Mouse (Mus musculus) heart, embryonic 15.5 days (tissue): ENCODE data around the gene Kbtbd13. TPM values are rescaled to one million over a fixed set of nuclear protein-coding genes. Genes with fewer than 3 reads are reported as not detected.

ENCODE experiments used
- ATAC-seq: fragments of 200-750 bp; cut with Nextera tagmentation; replicated peaks from 2 replicates; pipeline ENCODE4 v1.8.0; 2017; ENCODE audit warnings: low read depth, moderate TSS enrichment; ENCODE audit not compliant: insufficient number of reproducible peaks, insufficient read depth, low FRiP score
- H3K27ac ChIP-seq: fragments of 300-500 bp; sonication (generic); 2 replicates; pipeline ENCODE4 v1.5.1; 2015; ENCODE audit warnings: mild to moderate bottlenecking, inconsistent platforms
- H3K27me3 ChIP-seq: fragments of 300-500 bp; sonication (generic); 2 replicates; pipeline ENCODE4 v1.6.1; 2015; ENCODE audit warnings: inconsistent platforms
- H3K36me3 ChIP-seq: fragments of 300-500 bp; sonication (generic); 2 replicates; pipeline ENCODE4 v1.6.1; 2015; ENCODE audit warnings: mild to moderate bottlenecking, inconsistent platforms
- H3K4me1 ChIP-seq: fragments of 300-500 bp; sonication (generic); replicated peaks from 2 replicates; pipeline ENCODE4 v1.6.1; 2015; ENCODE audit warnings: inconsistent platforms
- H3K4me2 ChIP-seq: fragments of 300-500 bp; sonication (generic); 2 replicates; pipeline ENCODE4 v1.6.1; 2015; ENCODE audit warnings: inconsistent platforms, mild to moderate bottlenecking, moderate library complexity
- H3K4me3 ChIP-seq: fragments of 300-500 bp; sonication (generic); 2 replicates; pipeline ENCODE4 v1.5.1; 2015; ENCODE audit warnings: mild to moderate bottlenecking, inconsistent platforms
- H3K9ac ChIP-seq: fragments of 300-500 bp; sonication (generic); 2 replicates; pipeline ENCODE4 v1.6.1; 2015; ENCODE audit warnings: mild to moderate bottlenecking, inconsistent platforms
- H3K9me3 ChIP-seq: fragments of 300-500 bp; sonication (generic); replicated peaks from 2 replicates; pipeline ENCODE4 v1.6.1; 2016; ENCODE audit warnings: inconsistent platforms
- WGBS: fragments of 180-500 bp; shearing (Covaris S2); methylation state at CpG from one replicate; pipeline ENCODE4 v1.1.7; 2015; ENCODE audit warnings: mixed read lengths; 5-methylcytosine and 5-hydroxymethylcytosine counted together
- polyA plus RNA-seq: library from polyadenylated mRNA; unstranded; fragments of >200 nt; fragmentation: Nextera tagmentation; extraction: Ambion mirVana; gene quantifications from 2 replicates; pipeline ENCODE4 v1.2.1, GENCODE M21; 2015

Kbtbd13 gene
- polyA plus RNA-seq, 1 experiment from 2014 or later: 1.00 TPM

DNA sequence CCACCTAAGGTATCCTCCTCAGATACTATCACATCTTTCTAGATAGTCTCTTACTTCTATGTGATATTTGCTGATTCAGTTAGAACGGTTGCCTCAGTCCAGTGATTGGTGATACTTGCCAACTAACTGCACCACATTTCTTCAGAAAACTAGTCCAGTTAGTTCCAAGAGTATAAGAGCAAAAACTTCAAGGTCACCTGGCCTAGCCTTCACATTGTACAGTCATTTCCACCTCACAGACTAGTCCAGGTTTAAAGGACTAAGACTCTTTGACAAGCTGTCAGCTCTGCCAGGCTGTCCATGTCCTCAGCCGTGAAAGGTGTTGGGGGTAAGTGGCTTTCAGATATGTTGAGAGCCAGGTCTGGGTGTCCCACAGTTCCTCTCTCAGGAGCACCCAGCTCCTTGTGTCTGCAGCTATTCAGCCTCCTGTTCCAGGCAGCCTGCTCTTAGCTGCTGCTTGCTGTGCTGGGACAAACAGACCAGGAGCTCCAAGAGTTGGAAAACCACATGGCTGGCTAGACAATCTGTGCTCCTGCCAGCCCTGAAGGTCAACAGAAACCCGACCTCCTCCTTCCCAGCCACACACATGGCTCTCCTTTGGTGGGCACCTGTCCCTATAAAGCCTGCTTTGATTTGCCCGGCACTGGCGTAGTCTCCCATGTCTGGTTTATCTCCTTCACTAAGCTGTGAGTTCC lies 16.8 kb downstream of the Kbtbd13 start:
- no peaks in the 10 kb centered on the region for H3K9me3 ChIP-seq
- H3K9ac ChIP-seq: no peak overlapping the region
- no peak overlapping the region for H3K27ac ChIP-seq
- no peaks in the 10 kb centered on the region for H3K27me3 ChIP-seq
- no peak for ATAC-seq
- no peak overlapping the region for H3K4me3 ChIP-seq
- no peaks in the 10 kb centered on the region for H3K36me3 ChIP-seq
- H3K4me2 ChIP-seq: no peak overlapping the region
- no peaks in the 10 kb centered on the region for H3K4me1 ChIP-seq
- 64% methylated on average over 5 of the region's 5 CpGs for WGBS

DNA sequence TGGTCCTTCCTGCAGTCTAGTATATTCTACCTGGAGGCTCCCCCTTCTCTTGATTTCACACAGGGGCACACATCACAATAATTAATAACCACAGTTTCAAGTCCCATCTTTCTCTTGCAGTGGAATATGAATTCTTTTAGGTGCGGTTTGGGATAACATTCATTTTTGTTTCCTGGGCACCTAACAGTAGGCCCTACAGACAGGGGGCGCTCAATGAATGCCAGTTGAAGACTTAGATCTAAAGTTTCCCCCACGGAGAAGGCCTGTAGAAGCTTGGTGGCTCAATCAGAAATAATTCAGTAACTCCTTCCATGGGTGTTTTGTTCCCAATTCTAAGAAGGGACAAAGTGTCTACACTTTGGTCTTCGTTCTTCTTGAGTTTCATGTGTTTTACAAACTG lies 19.0 kb downstream of the Kbtbd13 start:
- 65% methylated on average over 4 of the region's 4 CpGs for WGBS

DNA sequence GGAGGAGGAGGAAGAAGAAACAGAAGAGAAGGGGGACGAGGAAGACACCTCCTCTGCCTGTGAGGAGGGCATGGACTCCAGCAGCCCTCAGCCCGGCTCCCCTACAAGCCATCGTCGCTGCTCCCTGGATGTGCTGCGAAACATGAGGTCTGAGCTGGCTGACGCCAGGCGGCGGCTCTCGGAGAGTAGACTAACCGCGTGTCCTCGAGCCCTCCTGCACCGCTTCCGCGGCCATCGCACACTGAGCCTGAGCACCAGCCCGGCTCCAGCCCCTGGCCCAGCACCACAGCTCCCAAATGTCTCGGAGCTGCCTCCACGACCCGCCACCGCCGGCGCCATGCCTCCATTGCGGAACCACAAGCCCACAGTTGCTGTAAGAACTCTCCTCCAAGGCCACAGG lies 19.7 kb downstream of the Kbtbd13 start:
- no peak overlapping the region for H3K4me2 ChIP-seq
- no peak overlapping the region for H3K4me3 ChIP-seq
- H3K27ac ChIP-seq: no peak overlapping the region
- no peak overlapping the region for H3K9ac ChIP-seq
- no peaks in the 10 kb centered on the region for H3K4me1 ChIP-seq
- ATAC-seq: no peak
- H3K9me3 ChIP-seq: no peaks in the 10 kb centered on the region
- 77% methylated on average over 24 of the region's 24 CpGs for WGBS
- no peaks in the 10 kb centered on the region for H3K27me3 ChIP-seq
- no peaks in the 10 kb centered on the region for H3K36me3 ChIP-seq

More for the DNA sequence above, 19.0 kb downstream of the Kbtbd13 start:
- Histone ChIP-seq H3K27me3 (no peaks in the 10 kb centered on the region), H3K9me3 (no peaks in the 10 kb centered on the region), H3K4me2 (no peak overlapping the region), H3K4me1 (no peaks in the 10 kb centered on the region), H3K36me3 (no peaks in the 10 kb centered on the region), H3K4me3 (no peak overlapping the region), H3K9ac (no peak overlapping the region), H3K27ac (no peak overlapping the region)
- ATAC-seq: no peak

DNA sequence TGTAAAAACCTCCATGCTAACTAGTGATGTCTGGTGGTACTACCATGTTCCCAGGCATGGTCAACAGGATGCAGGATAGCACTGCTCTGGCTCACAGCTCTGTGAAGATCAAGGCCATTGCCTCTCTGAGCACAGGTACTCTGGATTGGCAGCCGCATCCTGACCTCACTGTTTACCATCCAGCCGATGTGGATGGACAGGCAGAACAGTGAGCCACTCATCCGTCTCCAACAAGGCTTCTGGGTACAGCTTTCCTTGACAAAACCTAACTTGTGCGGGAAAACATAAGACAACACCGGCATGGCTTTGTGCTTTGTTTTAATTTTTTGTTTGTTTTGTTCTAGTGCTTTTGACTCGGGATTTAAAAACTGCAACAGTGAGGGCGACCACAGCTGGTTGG lies 25.7 kb downstream of the Kbtbd13 start:
- H3K4me2 ChIP-seq: no peak overlapping the region
- ATAC-seq: no peak
- WGBS: 81% methylated on average over 7 of the region's 7 CpGs
- H3K4me1 ChIP-seq: peaks cover 8% of the 10 kb centered on the region
- no peak overlapping the region for H3K9ac ChIP-seq
- no peak overlapping the region for H3K4me3 ChIP-seq
- no peak overlapping the region for H3K27ac ChIP-seq
- H3K9me3 ChIP-seq: no peaks in the 10 kb centered on the region
- no peaks in the 10 kb centered on the region for H3K27me3 ChIP-seq
- H3K36me3 ChIP-seq: peaks cover 7% of the 10 kb centered on the region; the same call in 1 of the 2 replicates

DNA sequence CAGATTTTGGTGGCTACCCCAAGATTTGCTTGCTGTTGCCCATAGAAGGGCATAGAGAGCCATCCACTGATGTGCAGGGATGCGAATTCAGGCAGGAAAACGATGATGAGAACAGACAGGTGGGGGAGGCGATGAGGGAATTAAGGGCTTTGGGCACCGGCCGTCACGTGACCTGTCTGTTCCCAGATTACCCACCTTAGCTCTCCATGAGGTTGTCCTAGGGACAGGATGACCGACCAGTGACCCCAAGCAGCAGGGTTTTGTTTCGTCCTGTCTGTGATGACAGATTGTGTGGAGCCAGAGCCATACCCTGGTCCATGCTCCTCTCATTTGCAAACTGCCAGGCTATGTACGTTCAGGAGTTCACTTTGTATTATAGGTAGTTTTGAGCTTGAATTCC lies 27.8 kb downstream of the Kbtbd13 start:
- H3K9me3 ChIP-seq: no peaks in the 10 kb centered on the region
- no peak overlapping the region for H3K9ac ChIP-seq
- no peak overlapping the region for H3K4me3 ChIP-seq
- peaks cover 13% of the 10 kb centered on the region for H3K4me1 ChIP-seq
- no peak overlapping the region for H3K27ac ChIP-seq
- 0 out of 2 replicates have a peak, but pooled peaks have one; percentile 35 for ATAC-seq
- 34% methylated on average over 9 of the region's 9 CpGs for WGBS
- no peaks in the 10 kb centered on the region for H3K27me3 ChIP-seq
- no peak overlapping the region for H3K4me2 ChIP-seq
- peaks cover 16% of the 10 kb centered on the region for H3K36me3 ChIP-seq

DNA sequence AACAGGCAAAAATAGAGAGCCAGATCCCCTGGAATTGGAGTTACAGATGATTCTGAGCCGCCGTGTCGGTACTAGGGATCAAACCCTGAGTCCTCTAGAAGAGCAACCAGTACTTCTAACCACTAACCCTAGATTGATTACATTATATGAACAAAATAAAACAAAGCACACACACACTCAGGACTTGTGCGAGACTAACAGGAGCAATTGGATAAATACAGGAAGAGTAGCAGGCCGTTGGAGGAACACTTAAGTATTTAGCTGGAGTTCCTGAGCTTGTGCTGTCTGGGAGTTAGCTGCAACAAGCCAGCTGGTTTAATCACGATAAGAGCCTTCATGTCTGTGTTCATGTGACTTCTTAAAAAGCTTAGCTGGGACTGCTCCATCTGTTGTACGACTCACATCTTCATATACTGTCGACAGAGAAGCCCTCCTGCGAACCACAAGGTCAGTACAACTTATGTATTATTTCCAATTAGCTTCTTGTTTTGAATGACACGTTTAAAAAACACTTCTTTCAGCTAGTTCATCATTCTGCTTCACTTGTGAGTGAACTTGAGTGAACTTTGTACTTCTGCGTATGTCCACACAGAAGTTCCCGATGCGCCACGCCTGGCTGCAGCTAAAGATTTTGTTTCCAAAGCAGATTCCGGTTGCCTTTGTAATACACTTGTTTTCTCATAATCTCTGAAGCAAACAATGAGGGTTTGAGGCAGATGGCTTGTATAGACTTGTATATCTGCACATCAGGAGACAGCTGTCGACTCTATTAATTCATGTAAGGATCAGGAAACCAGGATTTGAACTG lies 30.6 kb downstream of the Kbtbd13 start, which contains the start of gene Ubap1l:
Ubap1l (plus strand) TSS at position 401 of the 808 bp plus-strand sequence.
- H3K9me3 ChIP-seq: no peaks in the 10 kb centered on the region
- H3K4me2 ChIP-seq: no peak within 1 kb of the TSS
- H3K9ac ChIP-seq: no peak within 1 kb of the TSS
- H3K4me1 ChIP-seq: peaks cover 15% of the 10 kb centered on the region
- peaks cover 40% of the 10 kb centered on the region for H3K36me3 ChIP-seq
- no peak for ATAC-seq
- WGBS: 81% methylated on average over 16 of the region's 16 CpGs
- H3K27ac ChIP-seq: no peak within 1 kb of the TSS
- H3K4me3 ChIP-seq: no peak within 1 kb of the TSS
- H3K27me3 ChIP-seq: no peaks in the 10 kb centered on the region

DNA sequence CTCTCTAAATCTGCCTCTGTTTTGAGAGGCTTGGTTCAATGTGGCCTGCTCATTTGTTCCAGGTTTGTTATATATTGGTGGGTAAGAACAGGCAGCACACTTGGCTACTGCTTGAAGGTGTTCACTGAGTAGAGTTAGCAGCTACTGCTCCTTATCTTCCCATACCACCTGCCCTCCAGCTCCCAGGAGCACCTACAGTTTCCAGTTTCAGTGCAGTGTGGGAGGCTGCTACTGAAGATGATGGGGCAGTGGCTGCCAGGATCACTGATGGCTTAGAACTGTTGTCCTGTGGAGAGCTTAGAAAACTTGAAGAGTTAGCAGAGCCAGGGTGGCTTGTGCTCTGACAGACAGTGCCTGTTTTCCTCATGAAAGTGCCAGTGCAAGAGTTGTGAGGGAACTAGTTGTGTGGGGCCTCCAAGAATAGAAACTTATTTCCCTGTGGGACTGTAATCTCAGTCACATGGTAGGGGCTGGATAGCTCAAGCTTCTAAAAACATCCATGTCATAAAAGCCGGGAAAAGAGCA lies 32.4 kb downstream of the Kbtbd13 start:
- Histone ChIP-seq H3K27ac (peak overlapping the region; percentile 79), H3K4me3 (no peak overlapping the region), H3K36me3 (peaks cover 57% of the 10 kb centered on the region), H3K27me3 (no peaks in the 10 kb centered on the region), H3K9me3 (no peaks in the 10 kb centered on the region), H3K4me1 (peaks cover 14% of the 10 kb centered on the region), H3K4me2 (no peak overlapping the region), H3K9ac (no peak overlapping the region)
- WGBS: 34% methylated on average over 1 of the region's 1 CpGs
- ATAC-seq: no peak

DNA sequence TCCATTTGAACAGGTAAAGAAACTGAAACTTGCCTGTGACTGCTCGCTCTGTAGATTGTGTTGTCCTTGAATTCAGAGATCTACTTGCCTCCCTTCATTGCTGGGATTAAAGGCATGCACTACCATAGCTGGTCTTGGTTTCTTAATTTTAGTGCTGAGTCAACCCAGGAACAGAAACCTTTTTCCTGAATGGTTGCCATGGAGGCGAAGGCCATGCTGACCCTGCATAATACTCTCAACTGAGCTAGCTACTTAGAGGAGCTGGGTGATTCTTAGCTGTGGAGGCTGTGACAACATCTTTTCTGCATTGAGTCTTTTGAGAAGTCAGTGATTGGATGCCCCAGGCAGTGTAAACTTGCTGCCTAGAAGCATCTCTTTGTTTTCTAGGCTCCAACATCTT lies 34.5 kb downstream of the Kbtbd13 start:
- Histone ChIP-seq H3K9me3 (no peaks in the 10 kb centered on the region), H3K36me3 (peaks cover 57% of the 10 kb centered on the region), H3K27me3 (no peaks in the 10 kb centered on the region), H3K4me3 (no peak overlapping the region), H3K4me2 (no peak overlapping the region), H3K4me1 (peaks cover 8% of the 10 kb centered on the region), H3K27ac (no peak overlapping the region), H3K9ac (no peak overlapping the region)
- ATAC-seq: no peak
- WGBS: 93% methylated on average over 2 of the region's 2 CpGs

DNA sequence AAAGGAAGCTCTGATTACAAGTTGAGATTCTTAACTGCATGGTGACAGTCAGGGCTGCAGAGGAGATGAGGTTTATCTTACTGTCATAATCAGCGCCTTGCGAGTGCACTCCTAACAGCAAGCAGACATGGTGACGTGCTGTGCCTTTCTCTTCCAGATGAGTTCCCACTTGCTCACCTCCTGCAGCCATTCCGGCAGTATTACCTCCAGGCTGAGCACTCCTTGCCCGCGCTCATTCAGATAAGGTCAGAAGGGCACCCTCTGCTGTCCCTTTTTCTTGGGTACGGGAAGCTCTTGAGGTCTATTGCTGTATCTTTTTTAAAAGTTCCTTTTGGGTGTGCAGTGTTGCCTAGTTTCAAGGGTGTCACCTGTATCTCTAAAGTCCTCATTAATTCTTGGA lies 34.9 kb downstream of the Kbtbd13 start:
- Histone ChIP-seq H3K4me1 (peaks cover 8% of the 10 kb centered on the region), H3K4me3 (no peak overlapping the region), H3K36me3 (peaks cover 57% of the 10 kb centered on the region), H3K9me3 (no peaks in the 10 kb centered on the region), H3K4me2 (no peak overlapping the region), H3K9ac (no peak overlapping the region), H3K27ac (no peak overlapping the region), H3K27me3 (no peaks in the 10 kb centered on the region)
- 77% methylated on average over 7 of the region's 7 CpGs for WGBS
- ATAC-seq: no peak

DNA sequence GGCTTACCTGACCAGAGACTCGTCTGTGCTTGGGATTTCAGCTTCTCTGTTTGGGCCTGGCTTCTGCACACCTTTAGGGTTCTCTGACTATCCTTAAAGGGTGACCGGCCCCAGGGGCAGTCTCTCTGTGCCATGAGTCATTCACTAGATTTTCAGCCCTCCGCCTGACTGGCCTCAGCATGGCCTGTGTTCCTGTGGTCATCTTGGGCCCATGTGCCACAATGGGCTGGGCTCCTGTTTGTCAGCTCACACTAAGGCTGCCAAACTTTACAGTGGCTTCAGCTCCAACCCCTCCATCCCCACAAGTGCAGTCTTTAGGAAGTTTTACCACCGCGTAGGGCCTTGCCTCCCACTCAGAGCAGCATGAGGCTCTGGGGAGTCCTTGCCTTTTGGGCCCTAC lies 38.2 kb downstream of the Kbtbd13 start:
- no peak overlapping the region for H3K27ac ChIP-seq
- no peak overlapping the region for H3K9ac ChIP-seq
- no peaks in the 10 kb centered on the region for H3K9me3 ChIP-seq
- WGBS: 85% methylated on average over 5 of the region's 5 CpGs
- no peaks in the 10 kb centered on the region for H3K27me3 ChIP-seq
- H3K4me3 ChIP-seq: no peak overlapping the region
- H3K36me3 ChIP-seq: peaks cover 38% of the 10 kb centered on the region
- H3K4me2 ChIP-seq: no peak overlapping the region
- H3K4me1 ChIP-seq: peaks cover 13% of the 10 kb centered on the region
- no peak for ATAC-seq

DNA sequence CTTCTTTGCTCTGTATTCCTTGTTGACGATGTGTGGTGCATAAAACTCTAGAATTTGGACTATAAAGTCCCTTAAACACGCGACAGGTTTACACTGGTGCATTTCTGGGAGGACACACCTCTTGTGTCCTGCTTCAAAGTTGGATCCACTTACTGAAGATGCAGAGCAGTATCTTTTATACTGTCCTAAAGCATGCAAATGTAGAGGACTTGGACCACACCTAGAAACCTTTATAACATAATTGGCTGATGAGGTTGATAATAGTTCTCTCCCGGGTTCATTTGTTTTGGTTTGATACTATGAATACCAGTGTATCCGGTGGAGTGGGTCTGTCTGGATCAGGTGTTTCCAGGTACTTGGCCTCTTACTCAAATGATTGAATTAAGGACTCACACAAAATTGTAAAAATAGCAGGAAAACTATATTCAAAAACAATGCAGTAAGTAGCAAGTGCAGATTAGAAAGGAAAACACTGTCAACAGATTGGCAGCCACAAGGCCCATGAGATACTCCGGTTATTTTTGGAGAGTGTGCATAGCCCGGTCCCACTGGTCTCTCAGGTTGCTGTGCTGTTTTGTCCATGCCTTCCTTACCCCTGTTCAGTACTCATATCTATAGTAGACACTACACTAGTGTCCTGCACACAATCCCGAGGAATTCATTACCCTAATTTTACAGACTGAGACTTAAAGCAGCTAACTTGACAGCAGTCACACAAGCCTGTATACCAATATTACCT lies 44.2 kb downstream of the Kbtbd13 start:
- Histone ChIP-seq H3K27me3 (no peaks in the 10 kb centered on the region), H3K36me3 (no peaks in the 10 kb centered on the region), H3K4me2 (peak overlapping the region; percentile 72), H3K4me3 (peak overlapping the region; percentile 73), H3K27ac (peak overlapping the region; percentile 97), H3K9ac (peak overlapping the region; percentile 92), H3K4me1 (peaks cover 27% of the 10 kb centered on the region), H3K9me3 (no peaks in the 10 kb centered on the region)
- WGBS: 27% methylated on average over 8 of the region's 8 CpGs
- no peak for ATAC-seq
